Mouse (Mus musculus) gastrocnemius, adult 2 months (tissue): ENCODE data around the gene Clasp1. TPM values are rescaled to one million over a fixed set of nuclear protein-coding genes. Genes with fewer than 3 reads are reported as not detected.

Experiments used
- DNase-seq: peaks from one replicate; pipeline ENCODE4 v3.0.0; 2022
- H3K27ac ChIP-seq: fragments of 200-600 bp; 2 replicates; pipeline ENCODE4 v1.8.1; 2022; ENCODE audit warnings: mild to moderate bottlenecking
- H3K4me3 ChIP-seq: fragments of 200-600 bp; 2 replicates; pipeline ENCODE4 v1.8.1; 2022; ENCODE audit warnings: mild to moderate bottlenecking, moderate library complexity
- CTCF ChIP-seq: fragments of 200-600 bp; IDR thresholded peaks from 2 replicates; pipeline ENCODE4 v1.8.1; 2022; ENCODE audit warnings: antibody characterized with exemption, mild to moderate bottlenecking, moderate library complexity
- intact Hi-C: fragments of 180-260 bp; cut with DNase I; formaldehyde crosslinking; loops from one replicate; pipeline ENCODE4 v1.15.1; 2025
- total RNA-seq, 2 experiments: library from RNA; stranded (reverse); gene quantifications; 2 replicates each; pipeline ENCODE4 v1.2.3; 2021

Gene Clasp1
- total RNA-seq, 2 experiments from 2014 or later, result 45.9 to 50.5 TPM

GRCm38 (mm10) chr1:118390266-118390660 lies 1.4 kb downstream of the Clasp1 start:
- intact Hi-C loops, result no loop called here
- Histone ChIP-seq H3K27ac (peak overlapping the region; percentile 90), H3K4me3 (peak overlapping the region; percentile 80)
- no peak for TF ChIP-seq CTCF
- no peak for DNase-seq

GRCm38 (mm10) chr1:118390871-118391387 lies 2.1 kb downstream of the Clasp1 start:
- no peak for TF ChIP-seq CTCF
- intact Hi-C loops, result no loop called here
- Histone ChIP-seq H3K27ac (peak overlapping the region; percentile 90; the same call in 1 of the 2 replicates), H3K4me3 (peak overlapping the region; percentile 80)
- DNase-seq, result peak; percentile 31

GRCm38 (mm10) chr1:118392246-118392645 lies 3.4 kb downstream of the Clasp1 start:
- intact Hi-C loops, result no loop called here
- no peak for DNase-seq
- Histone ChIP-seq H3K27ac (no peak overlapping the region), H3K4me3 (no peak overlapping the region)
- no peak for TF ChIP-seq CTCF

- intact Hi-C loops, result no loop called here
- no peak for TF ChIP-seq CTCF
- Histone ChIP-seq H3K4me3 (no peak overlapping the region), H3K27ac (no peak overlapping the region)
- no peak for DNase-seq
These were observed 5.1 kb downstream of the Clasp1 start for GRCm38 (mm10) chr1:118393916-118394315.

GRCm38 (mm10) chr1:118397866-118398265 lies 9.0 kb downstream of the Clasp1 start:
- intact Hi-C loops, result no loop called here
- DNase-seq, result no peak
- no peak overlapping the region for H3K27ac ChIP-seq
- no peak overlapping the region for H3K4me3 ChIP-seq
- no peak for TF ChIP-seq CTCF

GRCm38 (mm10) chr1:118398567-118398966 lies 9.7 kb downstream of the Clasp1 start:
- Histone ChIP-seq H3K27ac (peak overlapping the region; percentile 56; the same call in 1 of the 2 replicates), H3K4me3 (no peak overlapping the region)
- TF ChIP-seq CTCF, result no peak
- DNase-seq, result no peak
- intact Hi-C loops, result no loop called here

- intact Hi-C loops, result no loop called here
- DNase-seq, result no peak
- peak overlapping the region; percentile 56 for H3K27ac ChIP-seq
- no peak overlapping the region for H3K4me3 ChIP-seq
- no peak for TF ChIP-seq CTCF
These were observed 10.9 kb downstream of the Clasp1 start for GRCm38 (mm10) chr1:118399625-118400310.

- no peak for TF ChIP-seq CTCF
- no peak overlapping the region for H3K4me3 ChIP-seq
- no peak for DNase-seq
- intact Hi-C loops, result no loop called here
- H3K27ac ChIP-seq, result peak overlapping the region; percentile 66
These were observed 13.1 kb downstream of the Clasp1 start for GRCm38 (mm10) chr1:118401991-118402390.

- peak; percentile 32 for DNase-seq
- no peak for TF ChIP-seq CTCF
- intact Hi-C loops, result no loop called here
- Histone ChIP-seq H3K27ac (peak overlapping the region; percentile 66), H3K4me3 (peak overlapping the region; percentile 8; the same call in 1 of the 2 replicates)
These were observed 13.7 kb downstream of the Clasp1 start for GRCm38 (mm10) chr1:118402556-118402955.

- Histone ChIP-seq H3K27ac (peak overlapping the region; percentile 66), H3K4me3 (no peak overlapping the region)
- no peak for TF ChIP-seq CTCF
- DNase-seq, result no peak
- intact Hi-C loops, result no loop called here
These were observed 14.1 kb downstream of the Clasp1 start for GRCm38 (mm10) chr1:118402966-118403365.

GRCm38 (mm10) chr1:118403440-118403839 lies 14.6 kb downstream of the Clasp1 start:
- Histone ChIP-seq H3K27ac (peak overlapping the region; percentile 66; the same call in 1 of the 2 replicates), H3K4me3 (no peak overlapping the region)
- TF ChIP-seq CTCF, result no peak
- intact Hi-C loops, result no loop called here
- no peak for DNase-seq

GRCm38 (mm10) chr1:118407586-118408250 lies 18.9 kb downstream of the Clasp1 start:
- H3K4me3 ChIP-seq, result no peak overlapping the region
- DNase-seq, result peak; percentile 54
- TF ChIP-seq CTCF, result no peak
- intact Hi-C loops, result no loop called here
- H3K27ac ChIP-seq, result peak overlapping the region; percentile 89

GRCm38 (mm10) chr1:118409249-118409648 lies 20.4 kb downstream of the Clasp1 start:
- no peak for TF ChIP-seq CTCF
- no peak for DNase-seq
- intact Hi-C loops, result no loop called here
- H3K4me3 ChIP-seq, result no peak overlapping the region
- peak overlapping the region; percentile 89; the same call in 1 of the 2 replicates for H3K27ac ChIP-seq

GRCm38 (mm10) chr1:118410824-118411223 lies 22.0 kb downstream of the Clasp1 start:
- no peak overlapping the region for H3K27ac ChIP-seq
- H3K4me3 ChIP-seq, result no peak overlapping the region
- TF ChIP-seq CTCF, result no peak
- DNase-seq, result no peak
- intact Hi-C loops, result no loop called here
